Mouse (Mus musculus) kidney, postnatal 10 days (tissue): ENCODE measurements around the gene Paxip1.

Experiments used
- DNase-seq: peaks from one replicate; pipeline ENCODE4 v3.0.0; 2021; ENCODE audit warnings: mixed read lengths

The Paxip1 gene

GRCm38 (mm10) chr5:27791303-27792172 is at the start of gene Paxip1:
Gene Paxip1 (minus strand): TSS chr5:27791691.
- peak; percentile 98 for DNase-seq

DNA sequence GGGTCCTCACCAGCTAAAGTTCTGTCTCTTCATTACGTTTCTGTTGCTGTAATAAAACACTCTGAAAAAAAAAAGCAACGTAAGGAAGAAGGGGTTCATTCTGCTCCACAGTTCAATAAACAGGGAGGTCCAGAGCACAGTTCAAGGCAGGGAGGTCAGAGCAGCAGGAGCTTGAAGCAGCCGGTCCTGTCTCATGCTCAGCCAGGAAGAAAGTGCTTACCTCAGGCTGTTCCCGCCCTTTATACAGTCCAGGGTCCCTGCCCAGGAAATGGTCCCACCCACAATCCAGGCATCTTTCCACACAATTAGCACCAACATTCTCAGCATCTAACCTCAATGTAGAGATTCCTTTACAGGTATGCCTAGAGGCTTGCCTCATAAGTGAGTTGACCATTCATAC is 46.6 kb upstream of the Paxip1 start:
- DNase-seq, result peak; percentile 5

- no peak for DNase-seq
Measured at GRCm38 (mm10) chr5:27835096-27835495, 43.6 kb upstream of the Paxip1 start.

- DNase-seq, result peak; percentile 12
Measured at GRCm38 (mm10) chr5:27827971-27828370, 36.5 kb upstream of the Paxip1 start.

GRCm38 (mm10) chr5:27821161-27821560 is 29.7 kb upstream of the Paxip1 start:
- no peak for DNase-seq

GRCm38 (mm10) chr5:27818840-27819672 is 27.6 kb upstream of the Paxip1 start:
- DNase-seq, result no peak

- no peak for DNase-seq
Measured at GRCm38 (mm10) chr5:27814282-27814681, 22.8 kb upstream of the Paxip1 start.

GRCm38 (mm10) chr5:27793923-27794322 is 2.4 kb upstream of the Paxip1 start:
- peak; percentile 75 for DNase-seq

DNA sequence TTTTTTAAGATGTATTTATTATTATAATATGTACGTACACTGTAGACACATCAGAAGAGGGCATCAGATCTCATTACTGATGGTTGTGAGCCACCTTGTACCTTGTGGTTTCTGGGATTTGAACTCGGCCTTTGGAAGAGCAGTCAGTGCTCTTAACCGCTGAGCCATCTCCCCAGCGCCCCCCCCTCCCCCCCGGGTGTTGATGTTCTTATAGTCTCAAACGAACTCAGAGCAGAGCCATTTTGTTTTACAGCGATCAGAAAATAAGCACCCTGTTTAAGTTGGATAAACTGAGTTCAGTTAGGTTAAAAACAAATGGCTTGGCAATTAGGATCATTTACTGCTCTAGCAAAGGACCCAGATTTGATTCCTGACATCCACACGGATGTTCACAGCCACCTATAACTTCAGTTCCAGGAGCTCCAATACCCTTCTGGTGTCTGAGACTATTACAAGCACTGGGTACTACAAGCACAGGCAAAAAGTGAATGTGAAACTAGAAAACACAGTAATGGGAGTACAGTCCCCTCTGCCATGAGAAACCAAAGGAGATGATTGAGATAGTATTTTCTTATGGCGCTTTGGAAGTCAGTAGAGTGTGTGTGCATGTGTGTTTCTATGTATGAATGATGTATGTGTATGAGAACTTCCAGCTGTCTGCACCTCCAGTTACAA is 1.2 kb upstream of the Paxip1 start:
- no peak for DNase-seq

DNA sequence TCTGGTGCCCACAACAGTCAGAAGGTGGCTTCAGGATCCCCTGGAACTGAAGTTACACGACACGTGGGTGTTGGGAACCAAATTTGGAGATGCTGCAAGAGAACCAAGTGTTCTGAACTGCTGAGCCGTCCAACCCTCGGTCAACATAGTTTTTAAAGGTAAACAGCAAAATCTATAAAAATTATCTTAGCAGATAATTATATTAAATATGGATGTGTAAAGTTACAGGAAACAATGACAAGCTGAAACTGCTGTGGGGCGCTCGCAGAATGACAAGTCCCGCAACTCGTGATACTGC is 631 bp upstream of the Paxip1 start:
- no peak for DNase-seq

DNA sequence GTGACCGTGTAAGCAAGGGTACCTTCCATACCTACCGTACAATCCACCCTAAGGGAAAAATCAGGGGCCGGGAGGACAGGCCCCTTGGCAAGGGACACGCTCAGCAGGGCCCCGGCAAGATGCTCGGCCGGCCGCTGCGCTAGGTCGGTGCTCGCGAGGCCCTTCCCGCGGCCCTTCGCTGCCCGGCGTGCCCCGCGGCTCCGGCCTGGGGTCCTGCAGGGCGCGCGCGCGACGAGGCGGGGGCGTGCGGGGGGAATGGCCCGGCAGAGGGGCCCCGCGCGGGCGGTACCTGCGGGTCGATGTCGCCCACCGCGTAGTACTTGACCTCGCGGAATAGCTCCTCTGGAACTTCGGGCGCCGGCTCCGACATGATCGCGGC is 592 bp downstream of the Paxip1 start:
- peak; percentile 95 for DNase-seq

GRCm38 (mm10) chr5:27790086-27790909 is 1.2 kb downstream of the Paxip1 start:
- DNase-seq, result no peak

GRCm38 (mm10) chr5:27789586-27789985 is 1.9 kb downstream of the Paxip1 start:
- no peak for DNase-seq

GRCm38 (mm10) chr5:27783381-27783780 is 8.1 kb downstream of the Paxip1 start:
- no peak for DNase-seq

- no peak for DNase-seq
Measured at GRCm38 (mm10) chr5:27767948-27768347, 23.5 kb downstream of the Paxip1 start.

GRCm38 (mm10) chr5:27765780-27766179 is 25.7 kb downstream of the Paxip1 start:
- DNase-seq, result no peak

DNA sequence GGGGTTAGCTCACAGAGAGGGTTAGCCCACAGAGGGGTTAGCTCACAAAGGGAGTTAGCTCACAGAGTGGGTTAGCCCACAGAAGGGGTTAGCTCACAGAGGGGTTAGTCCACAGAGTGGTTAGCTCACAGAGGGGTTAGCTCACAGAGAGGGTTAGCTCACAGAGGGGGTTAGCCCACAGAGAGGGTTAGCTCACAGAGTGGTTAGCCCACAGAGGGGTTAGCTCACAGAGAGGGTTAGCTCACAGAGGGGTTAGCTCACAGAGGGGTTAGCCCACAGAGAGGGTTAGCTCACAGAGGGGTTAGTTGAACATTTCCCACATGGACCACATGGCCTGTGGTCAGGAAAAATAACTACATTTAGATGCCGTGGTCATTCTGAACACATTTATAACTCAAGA is 46.5 kb downstream of the Paxip1 start:
- DNase-seq, result no peak

- DNase-seq, result no peak
Measured at GRCm38 (mm10) chr5:27739216-27739615, 52.3 kb downstream of the Paxip1 start.

DNA sequence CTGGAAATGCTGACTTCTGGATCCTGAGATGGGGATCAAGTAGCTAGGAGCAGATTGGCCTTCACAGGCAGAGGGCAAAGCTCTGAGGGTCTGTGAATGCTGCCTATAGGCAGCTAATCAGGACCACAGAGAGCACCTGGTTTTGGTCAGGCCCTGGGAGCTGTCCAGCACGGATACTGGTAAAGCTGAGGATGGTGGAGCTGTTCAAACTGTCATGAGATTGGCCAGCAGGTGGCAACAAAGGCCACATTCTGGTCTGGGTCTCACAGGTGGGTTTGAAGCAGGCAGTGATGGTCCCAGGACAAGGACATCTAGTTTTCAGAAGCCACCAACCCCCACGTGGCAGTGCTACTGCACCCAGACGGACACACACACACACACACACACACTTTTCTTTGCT is 54.3 kb downstream of the Paxip1 start:
- DNase-seq, result peak; percentile 79

DNA sequence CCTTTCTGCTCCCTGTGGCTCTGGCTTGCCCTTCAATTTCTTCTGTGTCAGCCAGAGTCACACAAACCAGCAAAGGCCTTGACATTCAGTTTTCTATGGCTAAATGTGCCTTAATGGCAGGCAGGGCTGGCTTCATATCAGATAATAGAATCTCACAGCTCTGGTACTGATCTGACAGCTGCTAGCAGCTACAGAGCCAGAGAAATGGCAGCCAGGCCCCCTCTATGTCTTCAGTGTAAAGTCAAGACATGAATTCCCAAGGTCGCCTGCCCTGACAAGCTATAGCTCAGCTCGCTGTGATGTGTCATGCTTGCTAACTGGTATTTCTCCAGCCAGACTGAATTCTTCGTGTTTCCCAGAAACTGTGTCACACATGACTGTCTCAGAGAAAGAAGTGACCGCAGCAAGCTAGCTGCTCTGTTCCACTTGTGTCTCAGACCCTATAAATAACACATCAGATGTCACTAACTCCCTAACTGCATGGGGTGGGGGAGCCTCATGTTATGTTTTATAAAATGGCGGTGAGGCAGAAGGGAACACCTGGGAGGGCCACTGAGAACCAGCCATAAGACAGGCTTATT is 59.1 kb downstream of the Paxip1 start:
- no peak for DNase-seq

DNA sequence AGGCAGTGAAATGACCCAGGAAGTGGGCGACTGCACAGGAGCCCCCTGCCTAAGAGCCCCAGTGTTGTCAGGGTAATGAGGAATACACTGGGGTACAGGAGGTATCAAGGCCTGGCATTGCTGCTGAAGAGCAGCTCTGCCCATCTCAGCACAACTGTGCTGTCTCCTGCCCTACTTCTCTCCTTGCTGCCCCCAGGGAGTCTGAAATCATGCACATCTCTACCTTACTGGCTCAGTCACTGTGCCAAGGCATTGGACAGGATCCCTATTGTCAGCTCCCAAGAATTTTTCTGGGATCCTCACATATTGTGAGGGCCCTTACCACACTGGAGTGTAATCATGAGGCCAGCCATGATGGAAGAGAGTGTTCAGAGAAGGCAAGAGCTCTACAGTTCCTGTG is 60.1 kb downstream of the Paxip1 start:
- no peak for DNase-seq

DNA sequence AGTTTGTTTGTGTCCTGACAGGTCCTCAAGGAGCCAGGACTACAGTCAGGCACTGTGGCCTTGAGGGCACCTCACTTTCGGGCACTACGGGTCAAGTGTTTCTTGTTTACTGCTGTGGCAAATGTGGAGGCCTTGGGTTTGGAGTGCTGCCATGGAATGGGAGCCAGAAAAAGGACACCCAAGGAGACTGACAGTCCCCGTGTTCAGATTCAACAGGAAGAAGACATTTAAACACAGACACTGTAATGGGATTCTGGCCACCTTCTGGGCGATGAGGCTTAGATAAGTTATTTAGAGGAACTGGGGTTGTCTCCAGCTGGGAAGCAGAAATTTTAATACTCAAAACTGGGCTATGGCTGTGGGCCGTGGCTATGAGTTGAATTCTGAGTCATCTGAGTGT is 60.8 kb downstream of the Paxip1 start:
- no peak for DNase-seq
